Mouse (Mus musculus) heart, postnatal 0 days (tissue): ENCODE results near the gene Dapk3.
"Not testable (repeated sequence)": the region's sequence is repeated elsewhere in the genome, so short reads cannot be mapped to it uniquely, and the experiment has no call there.

ENCODE experiments used
- CTCF ChIP-seq: IDR thresholded peaks from 2 replicates; pipeline ENCODE4 v1.5.1; 2016; ENCODE audit warnings: antibody characterized with exemption, control low read depth, low read depth
- EP300 ChIP-seq: IDR thresholded peaks from 2 replicates; pipeline ENCODE4 v1.6.1; 2016; ENCODE audit warnings: antibody characterized with exemption, low read depth

DNA sequence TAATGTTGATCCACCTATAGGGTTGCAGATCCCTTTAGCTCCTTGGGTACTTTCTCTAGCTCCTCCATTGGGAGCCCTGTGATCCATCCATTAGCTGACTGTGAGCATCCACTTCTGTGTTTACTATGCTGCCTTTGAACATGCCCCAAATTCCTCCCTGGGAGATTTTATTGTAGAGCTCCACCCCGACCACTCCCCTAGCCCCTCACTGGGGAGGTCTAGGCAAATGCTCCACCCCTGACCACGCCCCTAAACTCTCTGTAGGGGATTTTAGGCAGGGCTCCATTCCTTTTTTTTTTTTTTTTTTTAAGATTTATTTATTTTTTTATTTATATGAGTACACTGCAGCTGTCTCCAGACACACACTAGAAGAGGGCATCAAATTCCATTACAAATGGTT is 40.9 kb downstream of the Dapk3 start:
- TF ChIP-seq CTCF, EP300: not testable (repeated sequence)
